8 mouse cellular contexts compared by ENCODE assay signal in the genomic region with DNA sequence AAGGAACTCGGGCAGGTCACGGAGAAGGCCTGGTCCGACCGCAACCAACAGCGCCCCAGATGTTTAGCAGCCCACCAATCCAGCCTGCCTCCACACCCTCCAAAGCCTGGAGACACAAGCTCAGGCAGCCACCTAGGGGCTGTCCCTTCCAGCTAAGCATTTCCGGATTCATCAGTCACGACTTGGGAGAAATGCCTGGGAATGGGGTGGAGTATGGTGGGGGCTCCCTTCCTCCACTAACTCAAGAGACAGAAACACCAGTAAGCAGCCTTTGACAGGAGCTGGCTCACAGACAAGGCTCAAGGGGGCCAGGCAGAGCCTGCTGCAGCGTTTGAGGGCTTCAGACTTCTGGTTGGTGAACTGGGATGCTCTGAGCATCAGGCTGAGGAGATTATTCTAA. TPM values are rescaled to one million over a fixed set of nuclear protein-coding genes. Genes with fewer than 3 reads are reported as not detected.
A peak's percentile ranks its signal among the peaks of the same experiment; 100 is the strongest.
DNase-seq lines count a peak whose midpoint lies in the region; ATAC-seq and TF ChIP-seq lines count a peak whose summit lies in the region.

No protein-coding gene starts in this region.

- no peaks in the 10 kb centered on the region for H3K9me3 ChIP-seq in lung, embryonic 15.5 days
- no peaks in the 10 kb centered on the region for H3K9me3 ChIP-seq in intestine, embryonic 15.5 days
- H3K9me3 ChIP-seq in midbrain, postnatal 0 days (ENCODE audit: low read length), result no peaks in the 10 kb centered on the region

- H3K27ac ChIP-seq in lung, embryonic 15.5 days, result 0 out of 2 replicates have a peak overlapping the region, but pooled peaks have one; percentile 2
- no peak overlapping the region for H3K27ac ChIP-seq in intestine, embryonic 15.5 days
- H3K27ac ChIP-seq in midbrain, postnatal 0 days (ENCODE audit: low read depth, low read length), result no peak overlapping the region

- no peak overlapping the region for H3K4me3 ChIP-seq in lung, embryonic 15.5 days
- no peak overlapping the region for H3K4me3 ChIP-seq in lung, adult 2 months (replicated peaks; ENCODE audit: extremely low read depth, low read depth, low read length)
- no peak overlapping the region for H3K4me3 ChIP-seq in intestine, embryonic 15.5 days (replicated peaks)
- H3K4me3 ChIP-seq in midbrain, postnatal 0 days (ENCODE audit: low read depth, low read length), result no peak overlapping the region

- DNase-seq in cerebellum, adult 11-12 months, result peak; percentile 53
- DNase-seq in cerebellum, adult 8-10 months, result no peak
- DNase-seq in lung, adult 2 months, result no peak
- DNase-seq in midbrain, postnatal 0 days (ENCODE audit: low spot score), result peak; percentile 14
- no peak for DNase-seq in cerebellum, postnatal 14 days
- DNase-seq in gastrocnemius, adult 18-20 months (ENCODE audit: low spot score), result no peak

- TF ChIP-seq POLR2A in lung, adult 2 months (IDR thresholded peaks at IDR 0.05; ENCODE audit: borderline replicate concordance, extremely low read depth, low read depth, low read length), result no peak

- ATAC-seq in lung, embryonic 15.5 days (ENCODE audit: borderline replicate concordance, extremely low read depth, low FRiP score, low TSS enrichment), result no peak
- no peak for ATAC-seq in intestine, embryonic 15.5 days
- ATAC-seq in midbrain, postnatal 0 days (ENCODE audit: low FRiP score), result no peak

- no peaks in the 10 kb centered on the region for H3K27me3 ChIP-seq in lung, embryonic 15.5 days
- H3K27me3 ChIP-seq in intestine, embryonic 15.5 days (replicated peaks), result no peaks in the 10 kb centered on the region
- H3K27me3 ChIP-seq in midbrain, postnatal 0 days (ENCODE audit: insufficient read depth, low read length), result no peaks in the 10 kb centered on the region

- 13% methylated on average over 8 of the region's 8 CpGs for WGBS in lung, embryonic 15.5 days
- WGBS in lung, adult 2 months, result 29% methylated on average over 8 of the region's 8 CpGs
- WGBS in intestine, embryonic 15.5 days, result 20% methylated on average over 8 of the region's 8 CpGs
- WGBS in midbrain, postnatal 0 days, result 33% methylated on average over 8 of the region's 8 CpGs

- no peaks in the 10 kb centered on the region for H3K36me3 ChIP-seq in lung, embryonic 15.5 days
- H3K36me3 ChIP-seq in intestine, embryonic 15.5 days, result no peaks in the 10 kb centered on the region
- no peaks in the 10 kb centered on the region for H3K36me3 ChIP-seq in midbrain, postnatal 0 days (ENCODE audit: insufficient read depth, low read length)

- no peak for TF ChIP-seq CTCF in lung, adult 2 months (IDR thresholded peaks at IDR 0.05; ENCODE audit: insufficient read depth, low read length)
- no peak; the same call in 1 of the 2 replicates for TF ChIP-seq CTCF in midbrain, postnatal 0 days (IDR thresholded peaks at IDR 0.05)

- peak overlapping the region; percentile 99; the same call in 1 of the 2 replicates for H3K4me2 ChIP-seq in lung, embryonic 15.5 days
- H3K4me2 ChIP-seq in intestine, embryonic 15.5 days (replicated peaks), result peak overlapping the region; percentile 99
- peak overlapping the region; percentile 74; the same call in 1 of the 2 replicates for H3K4me2 ChIP-seq in midbrain, postnatal 0 days (ENCODE audit: low read depth, low read length, poor library complexity, severe bottlenecking)

- peaks cover 16% of the 10 kb centered on the region for H3K4me1 ChIP-seq in lung, embryonic 15.5 days
- H3K4me1 ChIP-seq in lung, adult 2 months (ENCODE audit: control insufficient read depth, insufficient read depth, low read length), result peaks cover 6% of the 10 kb centered on the region; the same call in 1 of the 2 replicates
- H3K4me1 ChIP-seq in intestine, embryonic 15.5 days (replicated peaks), result peaks cover 11% of the 10 kb centered on the region
- H3K4me1 ChIP-seq in midbrain, postnatal 0 days (ENCODE audit: insufficient read depth, low read length), result no peaks in the 10 kb centered on the region

- no peak overlapping the region for H3K9ac ChIP-seq in lung, embryonic 15.5 days
- peak overlapping the region; percentile 14 for H3K9ac ChIP-seq in intestine, embryonic 15.5 days
- H3K9ac ChIP-seq in midbrain, postnatal 0 days (replicated peaks; ENCODE audit: low read length, poor library complexity, severe bottlenecking), result no peak overlapping the region; the same call in 1 of the 2 replicates

RNA-seq across cellular contexts. Expression of gene Slc25a42, which starts 1.6 kb away (rescaled TPM):
- polyA plus RNA-seq in lung, embryonic 15.5 days (2015; fragmentation: Nextera tagmentation; extraction: Ambion mirVana), result 3.9 and 4.4 TPM in 2 replicates
- 26.9 and 29.6 TPM in 2 replicates for polyA plus RNA-seq in lung, adult 2 months (2012; rRNA removed)
- 5.8 and 6.0 TPM in 2 replicates for polyA plus RNA-seq in intestine, embryonic 15.5 days (2015; fragmentation: Nextera tagmentation; extraction: Ambion mirVana)
- total RNA-seq in midbrain, postnatal 0 days (2014; rRNA removed), result 15.1 and 18.0 TPM in 2 replicates
- 9.2 and 9.3 TPM in 2 replicates for polyA plus RNA-seq in midbrain, postnatal 0 days (2015; fragmentation: Nextera tagmentation; extraction: Ambion mirVana)
- 10 to 100 TPM; 26.7 to 31.1 TPM for total RNA-seq in gastrocnemius, adult 18-20 months (2021)

RNA-seq across cellular contexts. Expression of gene Sugp2, which starts 23.5 kb away (rescaled TPM):
- 26.7 and 27.7 TPM in 2 replicates for polyA plus RNA-seq in lung, embryonic 15.5 days (2015; fragmentation: Nextera tagmentation; extraction: Ambion mirVana)
- 26.6 and 31.0 TPM in 2 replicates for polyA plus RNA-seq in lung, adult 2 months (2012; rRNA removed)
- polyA plus RNA-seq in intestine, embryonic 15.5 days (2015; fragmentation: Nextera tagmentation; extraction: Ambion mirVana), result 20.6 and 23.0 TPM in 2 replicates
- total RNA-seq in midbrain, postnatal 0 days (2014; rRNA removed), result 139 and 150 TPM in 2 replicates
- polyA plus RNA-seq in midbrain, postnatal 0 days (2015; fragmentation: Nextera tagmentation; extraction: Ambion mirVana), result 71.7 and 75.7 TPM in 2 replicates
- 10 to 100 TPM; 37.4 to 49.4 TPM for total RNA-seq in gastrocnemius, adult 18-20 months (2021)

RNA-seq across cellular contexts. Expression of gene Armc6, which starts 23.7 kb away (rescaled TPM):
- 24.2 and 30.1 TPM in 2 replicates for polyA plus RNA-seq in lung, embryonic 15.5 days (2015; fragmentation: Nextera tagmentation; extraction: Ambion mirVana)
- polyA plus RNA-seq in lung, adult 2 months (2012; rRNA removed), result 14.5 and 15.1 TPM in 2 replicates
- 25.4 and 26.4 TPM in 2 replicates for polyA plus RNA-seq in intestine, embryonic 15.5 days (2015; fragmentation: Nextera tagmentation; extraction: Ambion mirVana)
- 112 and 119 TPM in 2 replicates for total RNA-seq in midbrain, postnatal 0 days (2014; rRNA removed)
- 116 and 121 TPM in 2 replicates for polyA plus RNA-seq in midbrain, postnatal 0 days (2015; fragmentation: Nextera tagmentation; extraction: Ambion mirVana)
- total RNA-seq in gastrocnemius, adult 18-20 months (2021), result 1 to 10 TPM; 6.9 to 7.9 TPM

RNA-seq across cellular contexts. Expression of gene Tmem161a, which starts 38.4 kb away (rescaled TPM):
- polyA plus RNA-seq in lung, embryonic 15.5 days (2015; fragmentation: Nextera tagmentation; extraction: Ambion mirVana), result 69.7 TPM in 2 replicates
- 101 and 105 TPM in 2 replicates for polyA plus RNA-seq in lung, adult 2 months (2012; rRNA removed)
- 55.7 and 64.3 TPM in 2 replicates for polyA plus RNA-seq in intestine, embryonic 15.5 days (2015; fragmentation: Nextera tagmentation; extraction: Ambion mirVana)
- total RNA-seq in midbrain, postnatal 0 days (2014; rRNA removed), result 52.4 and 64.8 TPM in 2 replicates
- polyA plus RNA-seq in midbrain, postnatal 0 days (2015; fragmentation: Nextera tagmentation; extraction: Ambion mirVana), result 49.5 and 51.6 TPM in 2 replicates
- 10 to 100 TPM; 75.2 to 88.4 TPM for total RNA-seq in gastrocnemius, adult 18-20 months (2021)

Comparison
In these comparisons a context has a peak if more than half of its experiments do, and no peak if none do; other contexts are left out.
1. DNase-seq: peak in cerebellum, adult 11-12 months (single experiment) and midbrain, postnatal 0 days (single experiment); none in cerebellum, adult 8-10 months (single experiment), lung, adult 2 months (single experiment), cerebellum, postnatal 14 days (0 of 2) and gastrocnemius, adult 18-20 months (single experiment).
2. Peak in every context shown above with its lines, with median percentiles within 50 percentile points of each other: H3K4me2 ChIP-seq.